ENCODE assay signal across 8 mouse cellular contexts in the genomic region with DNA sequence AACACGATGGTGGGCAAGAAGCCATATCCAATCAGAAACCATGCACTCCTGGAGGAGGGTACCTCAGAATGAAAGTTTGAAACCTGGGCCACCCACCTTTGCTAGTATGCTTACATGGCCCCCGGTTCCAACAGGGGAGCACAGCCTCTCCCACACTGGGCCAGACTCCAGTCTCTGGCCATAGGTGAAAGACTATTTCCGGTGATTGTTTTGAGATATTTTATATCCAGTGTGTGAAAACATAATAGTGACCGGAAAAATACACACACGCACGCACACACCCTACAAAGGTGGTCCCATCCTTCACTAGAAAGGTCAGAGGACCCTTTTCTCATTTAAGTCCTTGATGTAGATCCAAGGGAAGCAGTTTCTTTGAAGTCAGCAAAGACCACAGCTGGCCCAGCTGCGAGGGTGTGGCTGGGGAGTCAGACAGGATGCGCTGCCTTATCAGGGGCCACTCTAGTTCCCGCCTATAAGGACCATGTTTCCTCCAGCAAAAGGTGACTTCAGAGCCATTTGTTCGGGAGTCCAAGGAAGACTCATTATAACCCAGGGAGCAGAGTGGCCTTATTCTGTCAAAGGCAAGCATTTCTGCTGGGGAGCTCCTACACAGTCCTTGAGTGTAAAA.
A peak's percentile ranks its signal among the peaks of the same experiment; 100 is the strongest.
DNase-seq lines count a peak whose midpoint lies in the region; ATAC-seq and TF ChIP-seq lines count a peak whose summit lies in the region.

No protein-coding gene starts in this region.

- H3K9ac ChIP-seq in stomach, embryonic 16.5 days (ENCODE audit: low read length), result peak overlapping the region; percentile 51

- TF ChIP-seq CTCF in testis, adult 2 months (IDR thresholded peaks at IDR 0.05; ENCODE audit: control insufficient read depth, insufficient read depth, insufficient replicate concordance, low read depth, low read length), result no peak

- H3K36me3 ChIP-seq in testis, adult 2 months (ENCODE audit: control insufficient read depth, insufficient read depth, low read length), result no peaks in the 10 kb centered on the region
- H3K36me3 ChIP-seq in stomach, embryonic 16.5 days (ENCODE audit: control insufficient read depth, insufficient read depth, low read length), result no peaks in the 10 kb centered on the region

- H3K27me3 ChIP-seq in testis, adult 2 months (ENCODE audit: control insufficient read depth, insufficient read depth, low read length), result no peaks in the 10 kb centered on the region
- H3K27me3 ChIP-seq in stomach, embryonic 16.5 days (ENCODE audit: control insufficient read depth, insufficient read depth, low read length), result no peaks in the 10 kb centered on the region

- no peak for TF ChIP-seq POLR2A in testis, adult 2 months (IDR thresholded peaks at IDR 0.05; ENCODE audit: control insufficient read depth, low read depth, low read length)

- peak overlapping the region; percentile 80 for H3K27ac ChIP-seq in testis, adult 2 months (ENCODE audit: control insufficient read depth, insufficient read depth, low read depth, low read length)
- H3K27ac ChIP-seq in stomach, embryonic 16.5 days (ENCODE audit: low read length), result peak overlapping the region; percentile 97

- no peaks in the 10 kb centered on the region for H3K9me3 ChIP-seq in stomach, embryonic 16.5 days (replicated peaks; ENCODE audit: control insufficient read depth, low read length)

- DNase-seq in adrenal gland, adult 2 months, result peak; percentile 71
- no peak for DNase-seq in adrenal gland, postnatal 25 days
- DNase-seq in testis, postnatal 10 days (ENCODE audit: low spot score), result no peak
- peak; percentile 41 to 63 for DNase-seq in kidney, postnatal 4 days
- no peak for DNase-seq in cerebellum, adult 8-10 months
- no peak for DNase-seq in yolk sac, embryonic 10.5 days (ENCODE audit: low spot score)

- no peak for ATAC-seq in stomach, embryonic 16.5 days (ENCODE audit: insufficient read depth, low FRiP score)

- WGBS in stomach, embryonic 16.5 days, result 72% methylated on average over 10 of the region's 10 CpGs

- H3K4me3 ChIP-seq in testis, adult 2 months (ENCODE audit: control insufficient read depth, low read depth, low read length), result no peak overlapping the region
- H3K4me3 ChIP-seq in stomach, embryonic 16.5 days (replicated peaks; ENCODE audit: low read length), result no peak overlapping the region

- H3K4me1 ChIP-seq in testis, adult 2 months (ENCODE audit: control insufficient read depth, insufficient read depth, low read length), result no peaks in the 10 kb centered on the region; the same call in 1 of the 2 replicates
- H3K4me1 ChIP-seq in stomach, embryonic 16.5 days (ENCODE audit: control insufficient read depth, insufficient read depth, low read length), result peaks cover 47% of the 10 kb centered on the region

- H3K4me2 ChIP-seq in stomach, embryonic 16.5 days (ENCODE audit: low read depth, low read length), result no peak overlapping the region

Comparison
In these comparisons a context has a peak if more than half of its experiments do, and no peak if none do; other contexts are left out.
1. DNase-seq: peak in adrenal gland, adult 2 months (single experiment) and kidney, postnatal 4 days (2 of 2); none in adrenal gland, postnatal 25 days (single experiment), testis, postnatal 10 days (single experiment), cerebellum, adult 8-10 months (single experiment) and yolk sac, embryonic 10.5 days (single experiment).